Mouse (Mus musculus): ENCODE results near the gene Chkb.

- TF ChIP-seq CTCF (IDR thresholded peaks at IDR 0.05; ENCODE audit: borderline replicate concordance, insufficient read depth, low read length), result no peak
- TF ChIP-seq POLR2A (IDR thresholded peaks at IDR 0.05; ENCODE audit: low read depth, low read length), result no peak
These were observed 5.1 kb downstream of the Chkb start for GRCm38 (mm10) chr15:89424621-89425020.
